Mouse (Mus musculus) kidney, embryonic 16.5 days (tissue): ENCODE measurements around the gene Edc3. TPM values are rescaled to one million over a fixed set of nuclear protein-coding genes. Genes with fewer than 3 reads are reported as not detected.

ENCODE experiments used
- ATAC-seq: fragments of 200-750 bp; cut with Nextera tagmentation; 2 replicates; pipeline ENCODE4 v1.8.0; 2017; ENCODE audit warnings: moderate TSS enrichment; ENCODE audit not compliant: low FRiP score, low TSS enrichment
- H3K27ac ChIP-seq: fragments of 300-500 bp; sonication (generic); 2 replicates; pipeline ENCODE4 v1.5.1; 2014; ENCODE audit warnings: low read length
- H3K27me3 ChIP-seq: fragments of 300-500 bp; sonication (generic); 2 replicates; pipeline ENCODE4 v1.6.1; 2014; ENCODE audit warnings: low read length, control low read depth, mixed read lengths; ENCODE audit not compliant: insufficient read depth
- H3K36me3 ChIP-seq: fragments of 300-500 bp; sonication (generic); 2 replicates; pipeline ENCODE4 v1.6.1; 2014; ENCODE audit warnings: low read length, control low read depth, mixed read lengths; ENCODE audit not compliant: insufficient read depth
- H3K4me1 ChIP-seq: fragments of 300-500 bp; sonication (generic); 2 replicates; pipeline ENCODE4 v1.6.1; 2014; ENCODE audit warnings: low read length, control low read depth, mixed read lengths; ENCODE audit not compliant: insufficient read depth
- H3K4me2 ChIP-seq: fragments of 300-500 bp; sonication (generic); replicated peaks from 2 replicates; pipeline ENCODE4 v1.6.1; 2014; ENCODE audit warnings: low read depth, low read length
- H3K4me3 ChIP-seq: fragments of 300-500 bp; sonication (generic); 2 replicates; pipeline ENCODE4 v1.5.1; 2014; ENCODE audit warnings: mild to moderate bottlenecking, low read length
- H3K9ac ChIP-seq: fragments of 300-500 bp; sonication (generic); replicated peaks from 2 replicates; pipeline ENCODE4 v1.6.1; 2014; ENCODE audit warnings: low read length
- H3K9me3 ChIP-seq: fragments of 300-500 bp; sonication (generic); 2 replicates; pipeline ENCODE4 v1.6.1; 2016; ENCODE audit warnings: low read length, control low read depth
- WGBS: fragments of 180-500 bp; shearing (Covaris S2); extraction: QIAGEN DNeasy Blood & Tissue Kit; methylation state at CpG from one replicate; pipeline ENCODE4 v1.1.7; 2014; 5-methylcytosine and 5-hydroxymethylcytosine counted together
- polyA plus RNA-seq: library from polyadenylated mRNA; unstranded; fragments of >200 nt; fragmentation: Nextera tagmentation; extraction: Ambion mirVana; gene quantifications from 2 replicates; pipeline ENCODE4 v1.2.1, GENCODE M21; 2015

Edc3 gene
- 39.2 and 41.2 TPM in 2 replicates for polyA plus RNA-seq

GRCm38 (mm10) chr9:57708068-57708719, at the start of gene Edc3:
TSS of gene Edc3 (plus strand) at chr9:57708540.
- ATAC-seq = peak; percentile 95
- peaks cover 5% of the 10 kb centered on the region for H3K9me3 ChIP-seq
- H3K4me3 ChIP-seq = peak within 1 kb of the TSS; percentile 88
- H3K27ac ChIP-seq = peak within 1 kb of the TSS; percentile 87
- peak within 1 kb of the TSS; percentile 72 for H3K4me2 ChIP-seq
- peaks cover 1% of the 10 kb centered on the region for H3K36me3 ChIP-seq
- H3K9ac ChIP-seq = peak within 1 kb of the TSS; percentile 83
- peaks cover 14% of the 10 kb centered on the region for H3K4me1 ChIP-seq
- no peaks in the 10 kb centered on the region for H3K27me3 ChIP-seq
- under 1% methylated on average over 23 of the region's 23 CpGs for WGBS

- Histone ChIP-seq H3K4me3 (no peak overlapping the region), H3K9me3 (0 out of 2 replicates have a peak, but pooled peaks cover 4% of the 10 kb centered on the region), H3K4me1 (0 out of 2 replicates have a peak, but pooled peaks cover 3% of the 10 kb centered on the region), H3K4me2 (no peak overlapping the region), H3K36me3 (no peaks in the 10 kb centered on the region), H3K27me3 (no peaks in the 10 kb centered on the region), H3K9ac (no peak overlapping the region), H3K27ac (no peak overlapping the region)
- WGBS = 87% methylated on average over 4 of the region's 4 CpGs
- ATAC-seq = no peak
These were observed 49.4 kb upstream of the Edc3 start for GRCm38 (mm10) chr9:57658970-57659369.

GRCm38 (mm10) chr9:57659774-57660173, 48.6 kb upstream of the Edc3 start:
- 0 out of 2 replicates have a peak, but pooled peaks cover 4% of the 10 kb centered on the region for H3K9me3 ChIP-seq
- H3K36me3 ChIP-seq = no peaks in the 10 kb centered on the region
- no peak overlapping the region for H3K9ac ChIP-seq
- WGBS = 25% methylated on average over 4 of the region's 4 CpGs
- no peak overlapping the region for H3K4me2 ChIP-seq
- no peaks in the 10 kb centered on the region for H3K27me3 ChIP-seq
- 0 out of 2 replicates have a peak, but pooled peaks have one; percentile 63 for ATAC-seq
- H3K27ac ChIP-seq = no peak overlapping the region
- H3K4me3 ChIP-seq = no peak overlapping the region
- H3K4me1 ChIP-seq = 0 out of 2 replicates have a peak, but pooled peaks cover 3% of the 10 kb centered on the region

- WGBS = 52% methylated on average over 6 of the region's 6 CpGs
- Histone ChIP-seq H3K4me2 (no peak overlapping the region), H3K4me1 (0 out of 2 replicates have a peak, but pooled peaks cover 3% of the 10 kb centered on the region), H3K4me3 (no peak overlapping the region), H3K9me3 (0 out of 2 replicates have a peak, but pooled peaks cover 4% of the 10 kb centered on the region), H3K27ac (no peak overlapping the region), H3K27me3 (no peaks in the 10 kb centered on the region), H3K9ac (no peak overlapping the region), H3K36me3 (no peaks in the 10 kb centered on the region)
- peak; percentile 54; the same call in 1 of the 2 replicates for ATAC-seq
These were observed 47.8 kb upstream of the Edc3 start for GRCm38 (mm10) chr9:57660501-57660900.

- Histone ChIP-seq H3K9me3 (0 out of 2 replicates have a peak, but pooled peaks cover 4% of the 10 kb centered on the region), H3K4me1 (no peaks in the 10 kb centered on the region), H3K36me3 (no peaks in the 10 kb centered on the region), H3K27me3 (no peaks in the 10 kb centered on the region), H3K9ac (no peak overlapping the region), H3K4me2 (no peak overlapping the region), H3K27ac (no peak overlapping the region), H3K4me3 (no peak overlapping the region)
- 45% methylated on average over 3 of the region's 3 CpGs for WGBS
- no peak for ATAC-seq
These were observed 46.8 kb upstream of the Edc3 start for GRCm38 (mm10) chr9:57661552-57661951.

GRCm38 (mm10) chr9:57664616-57665015, 43.7 kb upstream of the Edc3 start:
- ATAC-seq = no peak
- 61% methylated on average over 7 of the region's 7 CpGs for WGBS
- H3K4me2 ChIP-seq = no peak overlapping the region
- no peak overlapping the region for H3K27ac ChIP-seq
- no peak overlapping the region for H3K4me3 ChIP-seq
- H3K27me3 ChIP-seq = no peaks in the 10 kb centered on the region
- no peaks in the 10 kb centered on the region for H3K36me3 ChIP-seq
- no peak overlapping the region for H3K9ac ChIP-seq
- 0 out of 2 replicates have a peak, but pooled peaks cover 4% of the 10 kb centered on the region for H3K9me3 ChIP-seq
- no peaks in the 10 kb centered on the region for H3K4me1 ChIP-seq

- Histone ChIP-seq H3K36me3 (no peaks in the 10 kb centered on the region), H3K4me1 (no peaks in the 10 kb centered on the region), H3K4me2 (no peak overlapping the region), H3K9me3 (0 out of 2 replicates have a peak, but pooled peaks cover 4% of the 10 kb centered on the region), H3K27me3 (no peaks in the 10 kb centered on the region), H3K9ac (no peak overlapping the region), H3K4me3 (no peak overlapping the region), H3K27ac (no peak overlapping the region)
- ATAC-seq = no peak
- 76% methylated on average over 8 of the region's 8 CpGs for WGBS
These were observed 41.8 kb upstream of the Edc3 start for GRCm38 (mm10) chr9:57666536-57666935.

- Histone ChIP-seq H3K9ac (no peak overlapping the region), H3K27me3 (no peaks in the 10 kb centered on the region), H3K4me2 (no peak overlapping the region), H3K4me3 (no peak overlapping the region), H3K4me1 (no peaks in the 10 kb centered on the region), H3K9me3 (0 out of 2 replicates have a peak, but pooled peaks cover 4% of the 10 kb centered on the region), H3K36me3 (no peaks in the 10 kb centered on the region), H3K27ac (no peak overlapping the region)
- no peak for ATAC-seq
- 85% methylated on average over 3 of the region's 3 CpGs for WGBS
These were observed 41.2 kb upstream of the Edc3 start for GRCm38 (mm10) chr9:57667136-57667535.

- H3K9ac ChIP-seq = no peak overlapping the region
- no peaks in the 10 kb centered on the region for H3K36me3 ChIP-seq
- no peaks in the 10 kb centered on the region for H3K27me3 ChIP-seq
- H3K4me2 ChIP-seq = no peak overlapping the region
- H3K4me1 ChIP-seq = no peaks in the 10 kb centered on the region
- no peak overlapping the region for H3K4me3 ChIP-seq
- H3K27ac ChIP-seq = no peak overlapping the region
- no peak for ATAC-seq
- WGBS = 53% methylated on average over 11 of the region's 11 CpGs
- 0 out of 2 replicates have a peak, but pooled peaks cover 4% of the 10 kb centered on the region for H3K9me3 ChIP-seq
These were observed 40.5 kb upstream of the Edc3 start for GRCm38 (mm10) chr9:57667817-57668216.

GRCm38 (mm10) chr9:57668277-57668676, 40.1 kb upstream of the Edc3 start:
- H3K9me3 ChIP-seq = 0 out of 2 replicates have a peak, but pooled peaks cover 4% of the 10 kb centered on the region
- ATAC-seq = no peak
- no peaks in the 10 kb centered on the region for H3K36me3 ChIP-seq
- H3K9ac ChIP-seq = no peak overlapping the region
- H3K4me3 ChIP-seq = no peak overlapping the region
- H3K4me1 ChIP-seq = no peaks in the 10 kb centered on the region
- no peaks in the 10 kb centered on the region for H3K27me3 ChIP-seq
- WGBS = 19% methylated on average over 1 of the region's 1 CpGs
- H3K4me2 ChIP-seq = no peak overlapping the region
- H3K27ac ChIP-seq = no peak overlapping the region
